Mouse (Mus musculus) C2C12 (cell line): ENCODE data around the gene Cplx1.

Experiments
- CTCF ChIP-seq: IDR thresholded peaks from one replicate; pipeline ENCODE4 v1.5.1; 2011; ENCODE audit not compliant: control insufficient read depth, insufficient read depth, insufficient read length
- USF1 ChIP-seq: IDR thresholded peaks from one replicate; pipeline ENCODE4 v1.6.1; 2011; ENCODE audit warnings: low read depth, mild to moderate bottlenecking, control low read depth, moderate library complexity

DNA sequence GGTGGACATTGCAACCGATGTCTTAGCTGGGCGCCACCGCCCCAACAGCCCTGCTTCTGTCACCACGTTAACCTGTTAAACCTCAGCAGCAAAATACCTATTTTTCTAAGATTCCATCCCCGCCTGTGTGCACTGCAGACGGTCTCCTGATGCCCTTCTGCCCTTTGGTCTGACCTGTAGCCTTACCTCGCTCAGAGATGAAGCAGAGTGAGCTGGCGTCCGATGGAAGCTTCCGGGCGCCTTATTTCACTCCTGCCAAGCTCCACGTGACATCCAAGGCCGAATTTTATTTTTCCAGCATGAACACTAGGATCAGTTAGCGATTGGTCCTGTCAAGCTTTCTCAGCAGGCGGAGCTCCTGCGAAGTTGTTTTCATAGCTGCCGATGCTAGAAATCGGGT, 47.5 kb downstream of the Cplx1 start:
- TF ChIP-seq USF1 (no peak), CTCF (no peak)
